Mouse (Mus musculus): ENCODE data around the gene Tmem246. TPM values are rescaled to one million over a fixed set of nuclear protein-coding genes. Genes with fewer than 3 reads are reported as not detected.

Gene Tmem246
- polyA plus RNA-seq, 1 experiment from 2014 or later = 17.6 TPM

GRCm38 (mm10) chr4:49567613-49568012 is 30.1 kb downstream of the Tmem246 start:
- Histone ChIP-seq H3K36me3 (replicated peaks; ENCODE audit: control insufficient read depth, insufficient read depth, low read depth, low read length) (no peaks in the 10 kb centered on the region), H3K4me2 (ENCODE audit: low read depth, low read length) (no peak overlapping the region), H3K4me3 (ENCODE audit: low read depth, low read length) (no peak overlapping the region), H3K4me1 (ENCODE audit: control insufficient read depth, insufficient read depth, low read length) (no peaks in the 10 kb centered on the region), H3K27me3 (ENCODE audit: control insufficient read depth, insufficient read depth, low read length) (no peaks in the 10 kb centered on the region), H3K27ac (replicated peaks; ENCODE audit: low read depth, low read length) (no peak overlapping the region), H3K9ac (replicated peaks; ENCODE audit: low read length) (no peak overlapping the region), H3K9me3 (replicated peaks; ENCODE audit: control insufficient read depth, low read length) (no peaks in the 10 kb centered on the region)
- 29% methylated on average over 3 of the region's 3 CpGs for WGBS
- ATAC-seq (replicated peaks; ENCODE audit: insufficient number of reproducible peaks, low FRiP score, low TSS enrichment, low read depth) (peak; percentile 72), DNase-seq (ENCODE audit: low spot score) (peak; percentile 84)

DNA sequence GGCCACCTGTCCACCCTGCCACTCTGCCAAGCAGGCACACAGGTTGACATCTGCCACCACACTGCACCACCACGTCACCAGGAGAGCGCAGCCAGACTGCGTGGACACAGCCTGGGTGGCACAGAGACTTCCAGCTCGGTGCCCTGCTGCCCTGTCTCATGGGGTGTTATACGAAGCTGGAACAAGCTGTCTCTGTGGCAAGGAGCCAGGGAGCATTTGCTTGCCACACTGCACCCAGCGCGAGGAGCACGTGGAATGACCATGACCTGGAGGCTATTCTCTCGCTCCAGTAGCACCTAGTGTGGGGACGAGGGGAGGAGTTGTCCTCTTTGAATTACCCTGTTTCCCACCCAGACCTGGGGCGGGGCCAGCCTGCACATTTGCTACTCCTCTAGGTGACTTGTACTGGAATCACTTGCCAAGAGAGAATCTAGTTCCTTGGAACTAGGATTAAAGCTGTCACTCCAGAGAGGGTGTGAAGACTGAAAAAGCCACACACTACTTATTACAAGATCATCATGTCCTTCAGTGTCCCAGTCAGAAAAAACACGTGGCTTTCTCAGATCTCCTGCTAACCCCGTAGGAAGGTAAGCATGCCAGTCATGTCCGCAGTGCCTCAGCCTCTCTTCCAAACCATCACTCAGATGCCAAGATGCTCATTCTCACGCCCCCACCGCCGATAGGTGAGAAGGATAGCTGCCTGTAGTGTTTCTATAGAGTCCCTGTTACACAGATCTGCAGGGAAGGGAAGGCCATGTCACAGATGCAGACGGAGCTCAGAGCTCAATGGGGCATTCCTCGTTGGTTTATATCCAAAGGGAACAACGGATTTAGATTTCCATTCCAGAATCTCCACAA is 37.5 kb downstream of the Tmem246 start:
- no peaks in the 10 kb centered on the region for H3K4me1 ChIP-seq (ENCODE audit: control insufficient read depth, insufficient read depth, low read length)
- 0 out of 2 replicates have a peak, but pooled peaks have one; percentile 39 for ATAC-seq (replicated peaks; ENCODE audit: insufficient number of reproducible peaks, low FRiP score, low TSS enrichment, low read depth)

GRCm38 (mm10) chr4:49558181-49558580 is 39.5 kb downstream of the Tmem246 start:
- 75% methylated on average over 2 of the region's 2 CpGs for WGBS

More for the DNA sequence above, 37.5 kb downstream of the Tmem246 start:
- Histone ChIP-seq H3K4me2 (ENCODE audit: low read depth, low read length) (no peak overlapping the region), H3K27me3 (ENCODE audit: control insufficient read depth, insufficient read depth, low read length) (no peaks in the 10 kb centered on the region), H3K9ac (replicated peaks; ENCODE audit: low read length) (no peak overlapping the region), H3K4me3 (ENCODE audit: low read depth, low read length) (no peak overlapping the region), H3K27ac (replicated peaks; ENCODE audit: low read depth, low read length) (no peak overlapping the region), H3K9me3 (replicated peaks; ENCODE audit: control insufficient read depth, low read length) (no peaks in the 10 kb centered on the region), H3K36me3 (replicated peaks; ENCODE audit: control insufficient read depth, insufficient read depth, low read depth, low read length) (no peaks in the 10 kb centered on the region)
- DNase-seq (ENCODE audit: low spot score) = no peak
- WGBS = 79% methylated on average over 20 of the region's 20 CpGs

GRCm38 (mm10) chr4:49557375-49557774 is 40.3 kb downstream of the Tmem246 start:
- no peak for DNase-seq (ENCODE audit: low spot score)
- 90% methylated on average over 5 of the region's 7 CpGs for WGBS
- H3K27ac ChIP-seq (replicated peaks; ENCODE audit: low read depth, low read length) = no peak overlapping the region
- no peaks in the 10 kb centered on the region for H3K9me3 ChIP-seq (replicated peaks; ENCODE audit: control insufficient read depth, low read length)
- no peak overlapping the region for H3K4me3 ChIP-seq (ENCODE audit: low read depth, low read length)
- H3K36me3 ChIP-seq (replicated peaks; ENCODE audit: control insufficient read depth, insufficient read depth, low read depth, low read length) = no peaks in the 10 kb centered on the region
- no peaks in the 10 kb centered on the region for H3K4me1 ChIP-seq (ENCODE audit: control insufficient read depth, insufficient read depth, low read length)
- no peaks in the 10 kb centered on the region for H3K27me3 ChIP-seq (ENCODE audit: control insufficient read depth, insufficient read depth, low read length)
- no peak for ATAC-seq (replicated peaks; ENCODE audit: insufficient number of reproducible peaks, low FRiP score, low TSS enrichment, low read depth)
- H3K4me2 ChIP-seq (ENCODE audit: low read depth, low read length) = no peak overlapping the region
- no peak overlapping the region for H3K9ac ChIP-seq (replicated peaks; ENCODE audit: low read length)

More at GRCm38 (mm10) chr4:49558181-49558580, 39.5 kb downstream of the Tmem246 start:
- Histone ChIP-seq H3K27ac (replicated peaks; ENCODE audit: low read depth, low read length) (no peak overlapping the region), H3K36me3 (replicated peaks; ENCODE audit: control insufficient read depth, insufficient read depth, low read depth, low read length) (no peaks in the 10 kb centered on the region), H3K4me1 (ENCODE audit: control insufficient read depth, insufficient read depth, low read length) (no peaks in the 10 kb centered on the region), H3K9me3 (replicated peaks; ENCODE audit: control insufficient read depth, low read length) (no peaks in the 10 kb centered on the region), H3K4me2 (ENCODE audit: low read depth, low read length) (no peak overlapping the region), H3K9ac (replicated peaks; ENCODE audit: low read length) (no peak overlapping the region), H3K4me3 (ENCODE audit: low read depth, low read length) (no peak overlapping the region), H3K27me3 (ENCODE audit: control insufficient read depth, insufficient read depth, low read length) (no peaks in the 10 kb centered on the region)
- ATAC-seq (replicated peaks; ENCODE audit: insufficient number of reproducible peaks, low FRiP score, low TSS enrichment, low read depth) (no peak), DNase-seq (ENCODE audit: low spot score) (no peak)

DNA sequence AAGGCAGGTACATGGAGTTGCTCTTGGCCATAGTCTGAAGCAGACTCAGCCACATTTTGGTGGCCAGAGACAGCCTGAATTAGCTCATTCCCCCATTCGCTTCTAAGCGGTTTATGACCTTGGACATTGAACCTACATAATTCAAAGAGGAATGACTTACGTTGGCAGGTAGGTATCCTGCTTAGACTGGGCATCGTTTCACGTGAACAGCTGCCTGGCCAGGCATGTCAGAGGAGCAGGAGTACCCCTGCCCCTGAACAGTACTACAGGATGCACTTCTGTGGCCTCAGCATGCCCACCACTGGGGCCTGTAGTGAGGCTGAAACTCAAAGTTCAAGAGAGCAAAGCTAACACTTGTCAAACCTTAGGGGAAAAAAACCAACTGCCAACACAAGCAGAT is 44.3 kb downstream of the Tmem246 start:
- Histone ChIP-seq H3K4me1 (ENCODE audit: control insufficient read depth, insufficient read depth, low read length) (no peaks in the 10 kb centered on the region), H3K9ac (replicated peaks; ENCODE audit: low read length) (no peak overlapping the region), H3K27ac (replicated peaks; ENCODE audit: low read depth, low read length) (no peak overlapping the region), H3K9me3 (replicated peaks; ENCODE audit: control insufficient read depth, low read length) (no peaks in the 10 kb centered on the region), H3K27me3 (ENCODE audit: control insufficient read depth, insufficient read depth, low read length) (no peaks in the 10 kb centered on the region), H3K4me3 (ENCODE audit: low read depth, low read length) (no peak overlapping the region), H3K36me3 (replicated peaks; ENCODE audit: control insufficient read depth, insufficient read depth, low read depth, low read length) (no peaks in the 10 kb centered on the region), H3K4me2 (ENCODE audit: low read depth, low read length) (no peak overlapping the region)
- DNase-seq (ENCODE audit: low spot score) (no peak), ATAC-seq (replicated peaks; ENCODE audit: insufficient number of reproducible peaks, low FRiP score, low TSS enrichment, low read depth) (no peak)
- 89% methylated on average over 5 of the region's 5 CpGs for WGBS

DNA sequence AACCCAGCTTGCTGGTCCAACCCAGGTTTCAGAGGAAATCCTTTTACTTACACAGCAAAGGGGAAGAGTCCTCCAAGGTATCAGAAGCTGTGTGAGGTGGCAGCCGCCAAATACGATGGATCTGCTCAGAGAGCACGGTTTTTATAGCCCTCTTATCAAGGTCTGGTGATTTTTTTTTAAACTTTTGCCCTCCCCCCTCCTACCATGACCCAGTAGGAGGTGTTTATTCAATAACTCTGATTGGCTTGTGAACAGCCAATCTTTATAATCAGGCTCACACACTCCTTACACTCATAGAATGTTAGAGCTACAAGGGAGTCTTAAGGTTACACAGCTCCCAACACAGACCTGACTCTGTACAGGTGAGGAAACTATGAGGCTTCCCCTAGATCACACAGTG is 48.3 kb downstream of the Tmem246 start, which contains the start of gene Aldob:
Aldob (minus strand) TSS at position 164 of the 400 bp plus-strand sequence.
- no peaks in the 10 kb centered on the region for H3K36me3 ChIP-seq (replicated peaks; ENCODE audit: control insufficient read depth, insufficient read depth, low read depth, low read length)
- ATAC-seq (replicated peaks; ENCODE audit: insufficient number of reproducible peaks, low FRiP score, low TSS enrichment, low read depth) (no peak), DNase-seq (ENCODE audit: low spot score) (no peak)
- H3K9ac ChIP-seq (replicated peaks; ENCODE audit: low read length) = no peak within 1 kb of the TSS
- H3K27me3 ChIP-seq (ENCODE audit: control insufficient read depth, insufficient read depth, low read length) = no peaks in the 10 kb centered on the region
- 66% methylated on average over 3 of the region's 3 CpGs for WGBS
- H3K4me1 ChIP-seq (ENCODE audit: control insufficient read depth, insufficient read depth, low read length) = no peaks in the 10 kb centered on the region
- no peak within 1 kb of the TSS for H3K4me2 ChIP-seq (ENCODE audit: low read depth, low read length)
- H3K9me3 ChIP-seq (replicated peaks; ENCODE audit: control insufficient read depth, low read length) = no peaks in the 10 kb centered on the region
- H3K4me3 ChIP-seq (ENCODE audit: low read depth, low read length) = no peak within 1 kb of the TSS
- H3K27ac ChIP-seq (replicated peaks; ENCODE audit: low read depth, low read length) = no peak within 1 kb of the TSS

DNA sequence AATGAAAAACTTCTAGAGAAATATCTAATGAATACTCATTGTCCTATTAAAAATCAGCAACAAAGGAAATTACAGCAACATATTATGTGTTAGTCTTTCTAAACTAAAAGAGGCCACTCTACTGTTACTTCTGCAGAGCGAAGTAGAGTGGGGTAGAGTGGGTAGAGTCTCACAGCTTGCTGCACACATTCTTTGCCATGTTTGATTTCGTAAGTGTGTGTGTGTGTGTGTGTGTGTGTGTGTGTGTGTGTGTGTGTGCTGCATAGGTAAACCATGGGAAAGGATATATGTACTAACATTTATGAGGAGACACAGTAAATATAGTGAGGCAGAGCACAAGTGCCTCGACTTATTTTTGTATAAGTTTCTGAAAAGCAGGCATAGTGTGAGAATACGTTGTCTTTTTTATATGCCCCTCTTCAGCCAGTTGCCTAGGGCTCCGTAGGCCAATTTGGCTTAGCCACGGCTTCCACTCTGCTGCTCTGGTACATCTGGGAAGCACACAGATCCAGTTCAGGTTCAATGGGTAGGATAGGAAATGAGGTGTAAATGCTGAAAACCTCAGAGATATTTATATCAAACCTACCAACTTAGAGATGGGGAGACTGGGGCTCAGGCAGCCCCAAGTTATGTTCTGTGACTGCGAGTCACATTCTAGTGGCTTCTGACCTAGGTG is 50.0 kb downstream of the Tmem246 start:
- no peaks in the 10 kb centered on the region for H3K9me3 ChIP-seq (replicated peaks; ENCODE audit: control insufficient read depth, low read length)
- DNase-seq (ENCODE audit: low spot score) (no peak), ATAC-seq (replicated peaks; ENCODE audit: insufficient number of reproducible peaks, low FRiP score, low TSS enrichment, low read depth) (no peak)
- H3K4me1 ChIP-seq (ENCODE audit: control insufficient read depth, insufficient read depth, low read length) = no peaks in the 10 kb centered on the region
- H3K36me3 ChIP-seq (replicated peaks; ENCODE audit: control insufficient read depth, insufficient read depth, low read depth, low read length) = no peaks in the 10 kb centered on the region
- H3K4me2 ChIP-seq (ENCODE audit: low read depth, low read length) = no peak overlapping the region
- WGBS = 88% methylated on average over 7 of the region's 7 CpGs
- no peak overlapping the region for H3K27ac ChIP-seq (replicated peaks; ENCODE audit: low read depth, low read length)
- no peak overlapping the region for H3K4me3 ChIP-seq (ENCODE audit: low read depth, low read length)
- no peak overlapping the region for H3K9ac ChIP-seq (replicated peaks; ENCODE audit: low read length)
- no peaks in the 10 kb centered on the region for H3K27me3 ChIP-seq (ENCODE audit: control insufficient read depth, insufficient read depth, low read length)
